Mouse (Mus musculus): ENCODE measurements around the gene Nav1. TPM values are rescaled to one million over a fixed set of nuclear protein-coding genes. Genes with fewer than 3 reads are reported as not detected.

The Nav1 gene
- total RNA-seq (2014; rRNA removed) (90.0 and 106 TPM in 2 replicates), polyA plus RNA-seq (2015; fragmentation: Nextera tagmentation; extraction: Ambion mirVana) (38.6 and 39.9 TPM in 2 replicates)

- Histone ChIP-seq H3K9me3 (ENCODE audit: low read length) (no peaks in the 10 kb centered on the region), H3K9ac (replicated peaks; ENCODE audit: low read length) (no peak within 1 kb of the TSS), H3K27me3 (ENCODE audit: insufficient read depth, low read length) (no peaks in the 10 kb centered on the region), H3K27ac (no peak within 1 kb of the TSS), H3K36me3 (ENCODE audit: insufficient read depth, low read length) (no peaks in the 10 kb centered on the region), H3K4me2 (ENCODE audit: low read depth, low read length) (no peak within 1 kb of the TSS), H3K4me1 (ENCODE audit: insufficient read depth, low read length) (peaks cover 12% of the 10 kb centered on the region; the same call in 1 of the 2 replicates), H3K4me3 (ENCODE audit: low read length) (no peak within 1 kb of the TSS)
- no peak for ATAC-seq
- DNase-seq (ENCODE audit: low spot score), result no peak
- WGBS, result 49% methylated on average over 7 of the region's 7 CpGs
- no peak for TF ChIP-seq CTCF (IDR thresholded peaks at IDR 0.05; ENCODE audit: low read depth)
These were observed at the start of gene Nav1 for GRCm38 (mm10) chr1:135607019-135607418. Nav1 (minus strand) TSS chr1:135607295.

GRCm38 (mm10) chr1:135653909-135654308, 46.8 kb upstream of the Nav1 start:
- Histone ChIP-seq H3K27ac (no peak overlapping the region), H3K4me2 (ENCODE audit: low read depth, low read length) (no peak overlapping the region), H3K36me3 (ENCODE audit: insufficient read depth, low read length) (no peaks in the 10 kb centered on the region), H3K4me1 (ENCODE audit: insufficient read depth, low read length) (no peaks in the 10 kb centered on the region), H3K27me3 (ENCODE audit: insufficient read depth, low read length) (no peaks in the 10 kb centered on the region), H3K4me3 (ENCODE audit: low read length) (no peak overlapping the region), H3K9me3 (ENCODE audit: low read length) (no peaks in the 10 kb centered on the region), H3K9ac (replicated peaks; ENCODE audit: low read length) (no peak overlapping the region)
- DNase-seq (ENCODE audit: low spot score) (no peak), ATAC-seq (no peak)
- 77% methylated on average over 6 of the region's 6 CpGs for WGBS
- TF ChIP-seq CTCF (IDR thresholded peaks at IDR 0.05; ENCODE audit: low read depth), result no peak

- WGBS, result 41% methylated on average over 8 of the region's 8 CpGs
These were observed 38.5 kb upstream of the Nav1 start for GRCm38 (mm10) chr1:135645459-135646195.

GRCm38 (mm10) chr1:135644110-135644509, 37.0 kb upstream of the Nav1 start:
- Histone ChIP-seq H3K27ac (no peak overlapping the region), H3K9ac (replicated peaks; ENCODE audit: low read length) (no peak overlapping the region), H3K9me3 (ENCODE audit: low read length) (no peaks in the 10 kb centered on the region), H3K36me3 (ENCODE audit: insufficient read depth, low read length) (no peaks in the 10 kb centered on the region), H3K4me1 (ENCODE audit: insufficient read depth, low read length) (peaks cover 8% of the 10 kb centered on the region), H3K27me3 (ENCODE audit: insufficient read depth, low read length) (no peaks in the 10 kb centered on the region), H3K4me3 (ENCODE audit: low read length) (no peak overlapping the region), H3K4me2 (ENCODE audit: low read depth, low read length) (no peak overlapping the region)
- 29% methylated on average over 5 of the region's 5 CpGs for WGBS
- no peak for TF ChIP-seq CTCF (IDR thresholded peaks at IDR 0.05; ENCODE audit: low read depth)
- DNase-seq (ENCODE audit: low spot score) (peak; percentile 38), ATAC-seq (peak; percentile 46)

More at GRCm38 (mm10) chr1:135645459-135646195, 38.5 kb upstream of the Nav1 start:
- H3K4me2 ChIP-seq (ENCODE audit: low read depth, low read length), result no peak overlapping the region
- H3K9me3 ChIP-seq (ENCODE audit: low read length), result no peaks in the 10 kb centered on the region
- DNase-seq (ENCODE audit: low spot score), result peak; percentile 34
- TF ChIP-seq CTCF (IDR thresholded peaks at IDR 0.05; ENCODE audit: low read depth), result no peak
- ATAC-seq, result peak; percentile 86
- H3K36me3 ChIP-seq (ENCODE audit: insufficient read depth, low read length), result no peaks in the 10 kb centered on the region
- H3K27ac ChIP-seq, result peak overlapping the region; percentile 42; the same call in 1 of the 2 replicates
- peaks cover 8% of the 10 kb centered on the region for H3K4me1 ChIP-seq (ENCODE audit: insufficient read depth, low read length)
- no peak overlapping the region for H3K9ac ChIP-seq (replicated peaks; ENCODE audit: low read length)
- no peaks in the 10 kb centered on the region for H3K27me3 ChIP-seq (ENCODE audit: insufficient read depth, low read length)
- no peak overlapping the region for H3K4me3 ChIP-seq (ENCODE audit: low read length)

GRCm38 (mm10) chr1:135643691-135644090, 36.6 kb upstream of the Nav1 start:
- no peak overlapping the region for H3K27ac ChIP-seq
- H3K9me3 ChIP-seq (ENCODE audit: low read length), result no peaks in the 10 kb centered on the region
- no peak for DNase-seq (ENCODE audit: low spot score)
- peaks cover 8% of the 10 kb centered on the region for H3K4me1 ChIP-seq (ENCODE audit: insufficient read depth, low read length)
- no peak overlapping the region for H3K4me2 ChIP-seq (ENCODE audit: low read depth, low read length)
- WGBS, result 75% methylated on average over 3 of the region's 3 CpGs
- no peaks in the 10 kb centered on the region for H3K36me3 ChIP-seq (ENCODE audit: insufficient read depth, low read length)
- ATAC-seq, result no peak
- H3K9ac ChIP-seq (replicated peaks; ENCODE audit: low read length), result no peak overlapping the region
- no peak for TF ChIP-seq CTCF (IDR thresholded peaks at IDR 0.05; ENCODE audit: low read depth)
- no peak overlapping the region for H3K4me3 ChIP-seq (ENCODE audit: low read length)
- H3K27me3 ChIP-seq (ENCODE audit: insufficient read depth, low read length), result no peaks in the 10 kb centered on the region

- H3K9me3 ChIP-seq (ENCODE audit: low read length), result no peaks in the 10 kb centered on the region
- no peak for TF ChIP-seq CTCF (IDR thresholded peaks at IDR 0.05; ENCODE audit: low read depth)
- H3K36me3 ChIP-seq (ENCODE audit: insufficient read depth, low read length), result no peaks in the 10 kb centered on the region
- H3K4me1 ChIP-seq (ENCODE audit: insufficient read depth, low read length), result peaks cover 6% of the 10 kb centered on the region; the same call in 1 of the 2 replicates
- no peak for ATAC-seq
- 91% methylated on average over 7 of the region's 7 CpGs for WGBS
- DNase-seq (ENCODE audit: low spot score), result no peak
- H3K4me3 ChIP-seq (ENCODE audit: low read length), result no peak overlapping the region
- no peaks in the 10 kb centered on the region for H3K27me3 ChIP-seq (ENCODE audit: insufficient read depth, low read length)
- H3K27ac ChIP-seq, result no peak overlapping the region
- H3K9ac ChIP-seq (replicated peaks; ENCODE audit: low read length), result no peak overlapping the region
- no peak overlapping the region for H3K4me2 ChIP-seq (ENCODE audit: low read depth, low read length)
These were observed 32.8 kb upstream of the Nav1 start for GRCm38 (mm10) chr1:135639853-135640252.

GRCm38 (mm10) chr1:135639093-135639492, 32.0 kb upstream of the Nav1 start:
- WGBS, result 95% methylated on average over 1 of the region's 1 CpGs
- DNase-seq (ENCODE audit: low spot score) (no peak), ATAC-seq (no peak)
- H3K27ac ChIP-seq, result no peak overlapping the region
- 0 out of 2 replicates have a peak, but pooled peaks cover 4% of the 10 kb centered on the region for H3K4me1 ChIP-seq (ENCODE audit: insufficient read depth, low read length)
- H3K36me3 ChIP-seq (ENCODE audit: insufficient read depth, low read length), result no peaks in the 10 kb centered on the region
- no peak overlapping the region for H3K4me2 ChIP-seq (ENCODE audit: low read depth, low read length)
- TF ChIP-seq CTCF (IDR thresholded peaks at IDR 0.05; ENCODE audit: low read depth), result no peak
- no peak overlapping the region for H3K9ac ChIP-seq (replicated peaks; ENCODE audit: low read length)
- no peak overlapping the region for H3K4me3 ChIP-seq (ENCODE audit: low read length)
- H3K27me3 ChIP-seq (ENCODE audit: insufficient read depth, low read length), result no peaks in the 10 kb centered on the region
- H3K9me3 ChIP-seq (ENCODE audit: low read length), result no peaks in the 10 kb centered on the region
